Mouse (Mus musculus): ENCODE results near the gene Slc35e3.

DNA sequence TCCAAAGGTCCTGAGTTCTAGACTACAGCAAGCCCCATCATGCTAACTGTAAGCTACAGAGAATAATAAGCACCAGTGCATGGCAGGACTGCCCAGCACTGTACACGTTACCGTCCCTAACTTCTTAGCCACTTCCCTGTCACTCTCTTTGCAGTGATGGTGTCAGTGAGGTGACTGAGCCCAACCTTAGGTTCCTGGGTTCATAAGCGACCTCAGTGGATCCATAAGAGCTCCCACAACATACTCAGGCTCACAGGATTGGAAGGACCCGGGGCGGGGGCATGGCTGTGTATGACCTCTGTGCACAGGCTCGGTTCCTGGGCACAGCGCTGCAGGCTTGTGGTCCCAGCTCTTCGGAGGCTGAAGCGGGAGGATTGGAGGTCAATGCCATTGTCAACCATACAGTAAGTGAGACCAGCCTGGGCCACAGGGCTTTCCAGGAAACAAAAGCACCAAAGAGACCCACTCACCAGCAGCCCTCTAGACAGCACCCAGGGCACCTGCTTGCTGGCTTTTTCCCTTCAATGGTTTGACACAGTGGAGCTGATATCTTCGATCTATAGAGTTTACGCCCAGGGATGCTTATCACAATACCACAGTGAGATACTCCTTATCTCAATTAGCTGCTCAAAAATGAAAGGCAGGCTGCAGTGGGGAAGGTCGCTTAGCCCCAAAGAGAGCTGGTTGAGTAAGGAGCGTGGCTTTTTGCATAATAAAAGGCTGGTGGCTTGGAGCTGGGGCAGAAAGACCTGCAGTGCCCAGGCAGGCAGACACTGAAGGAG, 7.8 kb downstream of the Slc35e3 start:
- TF ChIP-seq USF1 (IDR thresholded peaks at IDR 0.05; ENCODE audit: low read depth) (no peak), CTCF (IDR thresholded peaks at IDR 0.05; ENCODE audit: control insufficient read depth, insufficient read depth, insufficient read length) (no peak), FOSL1 (IDR thresholded peaks at IDR 0.05; ENCODE audit: insufficient read depth, low read length, poor library complexity, severe bottlenecking) (no peak), MAX (IDR thresholded peaks at IDR 0.05) (no peak), MYOD1 (IDR thresholded peaks at IDR 0.05; ENCODE audit: control insufficient read depth, insufficient read length, low read depth) (no peak), CEBPB (IDR thresholded peaks at IDR 0.05; ENCODE audit: low read depth) (no peak)
